Mouse (Mus musculus) left cerebral cortex, adult 8-10 months (tissue): Measurements from ENCODE around the gene Rnf141. TPM values are rescaled to one million over a fixed set of nuclear protein-coding genes. Genes with fewer than 3 reads are reported as not detected.

Experiments used
- DNase-seq, 2 experiments: peaks; one replicate each; pipeline ENCODE4 v3.0.0; 2022; ENCODE audit warnings: low spot score in 2 of 2
- total RNA-seq, 4 experiments: library from RNA; stranded (reverse); gene quantifications; 2 replicates each; pipeline ENCODE4 v1.2.4; 2022

The Rnf141 gene
- total RNA-seq, 4 experiments from 2014 or later = 68.5 to 87.3 (median 77.0) TPM

DNA sequence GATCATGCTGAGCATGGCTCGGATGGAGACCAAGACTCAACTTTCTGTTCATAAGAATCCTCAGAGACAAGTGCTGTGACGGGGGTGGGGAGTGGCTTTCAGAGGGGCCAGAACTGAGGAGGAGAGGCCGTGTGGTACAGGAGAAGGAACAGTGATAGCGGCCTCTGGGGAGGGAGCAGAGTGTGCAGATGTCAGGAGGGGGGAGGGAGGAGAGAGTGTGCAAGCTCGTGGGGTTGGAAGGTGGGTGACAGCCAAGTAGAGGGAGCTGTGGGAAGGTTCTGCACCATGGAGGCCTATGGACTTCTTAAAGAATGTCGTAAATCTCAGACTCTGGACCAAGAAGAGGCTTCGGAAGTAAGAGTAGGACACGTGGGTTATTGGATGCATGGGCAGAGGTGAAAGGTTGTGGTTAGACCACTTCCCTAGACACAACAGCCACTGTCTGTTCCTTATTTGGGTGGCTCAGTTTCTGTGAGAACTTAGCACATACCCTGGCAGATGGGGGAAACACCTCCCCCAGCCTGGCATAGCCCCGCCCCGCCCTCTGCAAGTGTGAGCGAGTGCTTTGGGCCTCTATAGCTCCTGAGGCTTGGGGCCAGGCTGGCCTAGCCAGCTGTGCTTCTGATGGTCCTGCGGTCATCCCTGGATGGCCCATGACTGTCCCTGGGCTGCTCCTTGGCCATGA lies 47.7 kb downstream of the Rnf141 start:
- no peak for DNase-seq

DNA sequence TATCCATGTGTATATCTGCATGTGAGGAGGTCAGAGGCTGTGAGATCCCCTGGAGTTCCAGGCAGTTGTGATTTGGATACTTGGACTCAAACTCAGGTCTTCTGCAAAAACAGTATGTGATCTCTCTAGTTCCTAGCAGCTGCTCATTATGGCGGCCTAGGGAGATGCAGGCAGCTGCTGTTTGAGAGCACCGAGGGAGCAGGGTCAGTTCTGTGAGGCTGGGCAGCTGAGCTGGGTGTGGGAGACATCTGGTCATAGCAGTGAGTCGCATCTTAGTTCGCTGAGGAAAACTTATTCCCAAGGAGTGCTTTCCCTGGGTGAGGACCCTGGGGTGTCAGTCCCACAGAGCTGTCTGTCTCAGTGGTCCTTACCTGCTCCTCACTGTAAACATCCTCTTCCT lies 49.5 kb downstream of the Rnf141 start:
- DNase-seq = no peak

- DNase-seq = no peak
Observed at GRCm38 (mm10) chr7:110792834-110793233, 51.4 kb downstream of the Rnf141 start.

DNA sequence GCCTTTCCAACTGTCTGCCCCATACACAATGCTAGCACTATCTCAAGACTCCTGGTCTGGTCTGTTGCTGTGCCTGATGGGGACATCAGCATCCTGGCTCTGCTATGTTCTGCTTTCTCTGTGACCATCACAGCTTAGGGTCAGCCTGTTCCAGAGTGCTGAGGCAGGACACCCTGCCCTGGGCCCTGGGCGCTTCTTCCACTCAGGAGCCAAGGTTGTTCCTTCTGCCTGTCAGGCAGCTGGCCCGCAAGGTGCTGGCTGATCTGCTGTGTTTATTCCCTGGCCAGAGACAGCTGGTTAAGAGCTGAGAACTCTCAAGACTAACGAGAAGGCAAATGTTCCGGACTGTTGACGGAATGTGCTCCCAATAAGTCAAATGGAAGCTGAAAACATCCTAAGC lies 52.1 kb downstream of the Rnf141 start:
- no peak for DNase-seq

DNA sequence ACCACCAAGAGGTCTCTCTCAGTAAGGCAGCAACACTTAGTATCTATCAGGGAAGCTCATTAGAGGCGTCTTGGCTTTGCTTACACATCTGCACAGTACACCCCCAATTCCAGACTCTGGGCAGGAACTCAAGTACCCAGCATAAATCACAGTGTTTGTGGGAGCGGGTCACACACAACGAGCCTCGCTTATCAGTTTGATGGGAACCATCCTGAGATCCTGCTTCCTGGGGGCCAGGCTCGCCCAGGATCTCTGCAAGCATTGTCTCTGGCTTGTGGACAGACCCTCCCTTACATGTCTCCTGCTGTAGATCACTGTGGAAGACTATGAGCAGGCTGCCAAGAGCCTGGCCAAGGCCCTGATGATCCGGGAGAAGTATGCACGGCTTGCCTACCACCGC lies 53.4 kb downstream of the Rnf141 start:
- no peak for DNase-seq

DNA sequence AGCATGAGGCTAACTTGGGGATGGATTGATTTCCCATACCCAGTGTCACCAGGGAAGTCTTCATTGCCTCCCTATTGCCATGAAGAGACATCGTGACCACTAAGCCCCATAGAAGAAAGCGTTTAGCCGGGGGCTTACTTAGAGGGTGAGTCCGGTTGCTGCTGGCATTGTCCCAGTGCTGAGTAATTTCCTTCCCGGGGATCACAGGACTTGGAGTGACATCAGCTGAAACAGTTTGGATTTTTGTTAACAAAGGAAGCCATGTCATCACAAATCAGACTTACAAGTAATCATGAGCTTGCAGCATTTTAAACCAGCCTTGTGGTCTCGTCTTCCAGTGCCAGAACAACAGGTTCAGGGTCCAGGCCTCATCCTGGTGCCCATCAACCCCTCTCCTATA lies 56.9 kb downstream of the Rnf141 start:
- DNase-seq = no peak

GRCm38 (mm10) chr7:110785741-110786146 lies 58.5 kb downstream of the Rnf141 start:
- DNase-seq = no peak

DNA sequence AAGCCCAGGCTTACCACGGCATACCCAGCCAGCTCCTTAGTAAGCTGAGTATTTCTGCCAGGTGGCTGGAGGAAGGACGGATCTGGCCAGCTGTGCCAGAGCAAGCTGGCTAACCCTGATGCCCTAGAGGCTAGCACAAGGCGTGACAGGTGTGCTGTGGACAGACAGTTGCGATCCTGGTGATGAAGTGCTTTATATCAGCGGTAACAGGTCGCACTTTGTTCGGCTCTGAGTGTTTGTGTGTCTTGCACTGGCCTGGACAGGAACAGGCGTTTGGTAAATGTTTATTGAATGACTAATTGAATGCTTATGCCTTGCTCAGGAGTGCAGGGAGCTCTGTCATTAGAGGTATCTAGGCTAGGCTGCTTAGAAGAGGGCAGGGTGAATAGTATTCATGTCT lies 59.3 kb downstream of the Rnf141 start:
- no peak for DNase-seq

DNA sequence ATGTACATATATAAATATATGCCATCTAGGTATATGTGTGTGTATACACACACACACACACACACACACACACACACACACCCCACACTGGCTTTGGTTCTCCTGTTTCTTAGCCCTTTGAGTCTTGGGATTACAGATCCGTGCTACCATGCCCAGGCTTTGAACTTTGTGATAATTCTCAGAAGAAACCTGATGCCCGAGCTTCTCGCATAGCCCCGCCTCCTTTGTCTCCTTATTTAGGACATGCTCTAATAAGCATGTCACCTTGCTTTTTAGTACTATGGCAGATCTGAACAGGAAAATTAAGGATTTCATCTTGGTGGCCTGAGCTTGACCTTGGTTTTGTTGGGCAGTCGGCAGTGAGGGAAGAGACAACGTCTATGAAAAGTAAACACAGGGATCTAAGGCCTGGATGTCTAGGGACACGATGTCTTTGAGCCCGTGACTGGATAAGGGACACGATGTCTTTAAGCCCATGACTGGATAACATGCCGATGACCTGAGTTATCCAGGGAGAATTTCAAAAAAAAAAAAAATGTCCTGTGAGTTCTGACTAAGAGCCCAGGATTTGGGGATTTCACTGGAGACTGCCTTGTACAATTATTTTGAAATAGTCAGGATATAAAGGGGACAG lies 61.3 kb downstream of the Rnf141 start:
- DNase-seq = no peak

GRCm38 (mm10) chr7:110782135-110782534 lies 62.1 kb downstream of the Rnf141 start:
- no peak for DNase-seq

GRCm38 (mm10) chr7:110781231-110781711 lies 63.0 kb downstream of the Rnf141 start:
- peak in 1 of 2 experiments; percentile 77 for DNase-seq

GRCm38 (mm10) chr7:110780520-110780919 lies 63.7 kb downstream of the Rnf141 start:
- no peak for DNase-seq

- peak in 1 of 2 experiments; percentile 47 for DNase-seq
Observed at GRCm38 (mm10) chr7:110779605-110780111, 64.6 kb downstream of the Rnf141 start.

DNA sequence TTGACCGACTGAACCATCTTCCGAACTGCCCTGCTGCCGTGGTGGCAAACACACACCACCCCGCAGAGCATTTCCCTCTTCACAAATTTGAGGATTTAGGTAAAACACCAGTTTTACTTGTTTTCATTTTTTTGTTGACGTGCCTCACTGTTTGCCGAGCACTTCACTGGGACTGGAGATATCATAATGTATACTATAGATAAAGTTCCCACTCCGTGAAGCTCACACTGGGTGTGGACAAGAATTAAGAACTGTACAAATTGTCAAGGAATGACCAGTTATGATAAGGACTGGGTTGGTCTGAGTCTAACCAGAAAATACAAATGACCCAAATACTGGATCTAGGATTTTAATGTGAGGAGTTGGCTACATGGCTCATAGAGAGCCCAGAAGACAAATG lies 65.3 kb downstream of the Rnf141 start:
- no peak for DNase-seq

- no peak for DNase-seq
Observed at GRCm38 (mm10) chr7:110777146-110778001, 66.9 kb downstream of the Rnf141 start.

DNA sequence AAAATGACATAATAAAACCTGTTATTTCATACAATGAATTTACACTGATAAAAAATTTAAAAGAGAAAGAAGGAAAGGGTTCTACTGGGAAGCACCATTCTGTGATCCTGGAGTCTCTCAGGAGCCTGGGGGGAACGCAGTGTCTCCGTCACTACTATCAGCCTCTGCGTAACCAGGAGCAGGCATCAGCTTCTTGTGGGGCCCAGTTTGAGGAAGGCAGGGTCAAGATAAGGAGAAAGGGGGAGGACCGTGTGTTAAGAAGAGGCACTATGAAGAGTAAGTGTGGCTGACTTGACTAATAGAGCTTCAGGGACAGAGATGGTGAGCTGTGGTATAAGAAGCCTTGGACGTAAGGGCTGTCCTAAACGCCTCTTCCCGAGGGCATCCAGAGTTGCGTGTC lies 69.6 kb downstream of the Rnf141 start:
- DNase-seq = no peak

- DNase-seq = no peak
Observed at GRCm38 (mm10) chr7:110774077-110774476, 70.2 kb downstream of the Rnf141 start.

GRCm38 (mm10) chr7:110773204-110774002 lies 70.9 kb downstream of the Rnf141 start:
- peak in 1 of 2 experiments; percentile 48 for DNase-seq

GRCm38 (mm10) chr7:110772343-110772742 lies 71.9 kb downstream of the Rnf141 start:
- DNase-seq = no peak

DNA sequence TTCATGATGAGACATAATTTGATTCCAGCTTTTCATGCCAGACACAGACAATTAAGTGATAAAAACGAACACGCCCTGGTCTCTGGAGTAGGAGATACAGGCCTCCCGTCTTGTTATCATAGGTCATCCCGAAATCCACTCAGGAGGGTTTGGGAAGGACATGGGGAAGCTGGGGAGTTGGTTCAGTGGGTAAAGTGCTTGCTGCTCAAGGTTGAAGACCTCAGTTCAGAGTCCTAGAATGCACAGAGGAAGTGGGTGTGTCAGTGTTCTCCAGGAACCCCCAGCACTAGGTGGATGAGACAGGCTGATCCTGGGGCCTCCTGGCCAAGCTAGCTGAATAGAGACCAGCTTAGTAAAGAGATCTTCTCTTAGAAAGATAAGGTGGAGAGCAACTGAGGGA lies 73.3 kb downstream of the Rnf141 start:
- DNase-seq = no peak

DNA sequence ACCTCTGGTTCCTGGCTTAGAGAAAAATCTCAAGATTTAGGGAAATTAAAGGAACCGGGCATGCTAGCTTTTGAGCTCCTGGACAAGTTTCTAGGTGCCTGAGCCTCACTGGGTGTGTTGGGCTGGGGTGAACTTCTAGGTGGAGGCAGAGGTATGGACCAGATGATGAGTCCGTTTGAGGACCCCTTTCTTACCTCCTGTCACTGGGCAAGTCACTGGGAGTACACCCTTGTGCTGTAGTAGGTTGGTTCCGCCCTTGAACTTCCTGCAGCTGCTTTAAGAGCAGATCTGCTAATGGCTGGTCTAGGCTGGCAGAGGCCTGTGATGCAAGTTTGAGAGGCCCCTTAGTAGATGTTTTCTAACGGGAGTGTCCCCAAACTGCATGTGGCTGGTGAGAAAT lies 75.2 kb downstream of the Rnf141 start:
- DNase-seq = no peak
